ENCODE assay signal across 14 mouse cellular contexts in the genomic region with DNA sequence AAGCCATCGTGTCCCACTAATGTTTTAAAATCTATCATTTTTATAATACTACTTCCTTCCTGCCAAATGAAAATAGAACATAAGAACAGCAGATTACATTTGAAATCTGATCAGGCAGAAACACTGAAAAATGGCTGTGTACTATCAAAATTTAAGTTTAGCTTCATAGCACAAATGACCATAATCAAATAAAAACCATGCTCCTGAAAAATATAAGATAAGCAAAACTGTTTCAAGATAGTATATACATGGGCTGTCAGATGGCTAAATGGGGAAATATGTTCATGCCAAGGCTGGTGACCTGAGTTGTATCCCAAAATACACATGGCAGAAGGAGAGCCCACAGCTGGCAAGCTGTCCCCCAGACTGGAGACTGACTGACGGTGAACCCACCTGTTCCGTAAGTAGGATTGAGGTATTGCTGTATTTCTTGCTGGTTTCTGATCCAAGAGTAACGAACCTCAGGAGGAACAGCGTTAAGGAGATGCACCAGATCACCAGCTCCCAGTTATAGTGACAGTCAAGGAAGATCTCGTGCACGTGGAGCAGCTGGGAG.
"Had no signal": no experiment of that assay in that cellular context is flagged by ENCODE, and none has a peak within 500 bp of the region (broad histone marks: within the 10 kb centered on the region; RNA-seq: fewer than 3 reads in every experiment).

No protein-coding gene starts in this region.

- H3K4me1 ChIP-seq: limb, embryonic 13.5 days; liver, embryonic 15.5 days; midbrain, embryonic 10.5 days; neural tube, embryonic 15.5 days had no signal

- H3K4me2 ChIP-seq: limb, embryonic 13.5 days; liver, embryonic 15.5 days; neural tube, embryonic 15.5 days had no signal

- ATAC-seq: lung, postnatal 0 days had no signal

- H3K27ac ChIP-seq: limb, embryonic 13.5 days; liver, embryonic 15.5 days; midbrain, embryonic 10.5 days; neural tube, embryonic 15.5 days had no signal

- H3K9ac ChIP-seq: limb, embryonic 13.5 days; liver, embryonic 15.5 days; neural tube, embryonic 15.5 days had no signal

- H3K9me3 ChIP-seq: limb, embryonic 13.5 days; liver, embryonic 15.5 days; midbrain, embryonic 10.5 days; neural tube, embryonic 15.5 days had no signal

- H3K27me3 ChIP-seq: limb, embryonic 13.5 days; liver, embryonic 15.5 days; neural tube, embryonic 15.5 days had no signal

- H3K4me3 ChIP-seq: limb, embryonic 13.5 days; liver, embryonic 15.5 days; midbrain, embryonic 10.5 days; myocyte; neural tube, embryonic 15.5 days had no signal

- DNase-seq: kidney, postnatal 14 days; left cerebral cortex, postnatal 4 days; lung, adult 2 months; lung, postnatal 36 days; midbrain, embryonic 14.5 days; spleen, adult 18-20 months; thymus, adult 18-20 months; thymus, postnatal 14 days had no signal
